Mouse (Mus musculus): ENCODE data around the gene Trappc3l. TPM values are rescaled to one million over a fixed set of nuclear protein-coding genes. Genes with fewer than 3 reads are reported as not detected.

Gene Trappc3l
- polyA plus RNA-seq, 1 experiment from 2014 or later: not detected

GRCm38 (mm10) chr10:34096418-34096883 is 59.1 kb downstream of the Trappc3l start, which contains the start of gene Calhm5:
TSS of gene Calhm5 (minus strand) at chr10:34096519.
- ATAC-seq (replicated peaks; ENCODE audit: low FRiP score): peak; percentile 75
- H3K4me3 ChIP-seq (replicated peaks): peak within 1 kb of the TSS; percentile 27
- H3K9me3 ChIP-seq (replicated peaks): no peaks in the 10 kb centered on the region
- H3K4me1 ChIP-seq: peaks cover 4% of the 10 kb centered on the region; the same call in 1 of the 2 replicates
- peak within 1 kb of the TSS; percentile 47 for H3K4me2 ChIP-seq
- H3K27ac ChIP-seq: no peak within 1 kb of the TSS
- H3K27me3 ChIP-seq: no peaks in the 10 kb centered on the region
- 22% methylated on average over 9 of the region's 9 CpGs for WGBS
- H3K9ac ChIP-seq: no peak within 1 kb of the TSS
- no peaks in the 10 kb centered on the region for H3K36me3 ChIP-seq

GRCm38 (mm10) chr10:34110863-34111465 is 73.6 kb downstream of the Trappc3l start:
- ATAC-seq (replicated peaks; ENCODE audit: low FRiP score): no peak
- Histone ChIP-seq H3K27ac (no peak overlapping the region), H3K4me3 (replicated peaks) (no peak overlapping the region), H3K27me3 (no peaks in the 10 kb centered on the region), H3K36me3 (no peaks in the 10 kb centered on the region), H3K9me3 (replicated peaks) (no peaks in the 10 kb centered on the region), H3K4me1 (0 out of 2 replicates have a peak, but pooled peaks cover 3% of the 10 kb centered on the region), H3K4me2 (no peak overlapping the region), H3K9ac (no peak overlapping the region)
- 91% methylated on average over 13 of the region's 13 CpGs for WGBS

GRCm38 (mm10) chr10:34111964-34112738 is 74.8 kb downstream of the Trappc3l start:
- H3K36me3 ChIP-seq: no peaks in the 10 kb centered on the region
- H3K9ac ChIP-seq: no peak overlapping the region
- no peak overlapping the region for H3K27ac ChIP-seq
- H3K4me1 ChIP-seq: 0 out of 2 replicates have a peak, but pooled peaks cover 3% of the 10 kb centered on the region
- H3K9me3 ChIP-seq (replicated peaks): no peaks in the 10 kb centered on the region
- no peak for ATAC-seq (replicated peaks; ENCODE audit: low FRiP score)
- 62% methylated on average over 4 of the region's 4 CpGs for WGBS
- H3K4me3 ChIP-seq (replicated peaks): no peak overlapping the region
- H3K27me3 ChIP-seq: no peaks in the 10 kb centered on the region
- H3K4me2 ChIP-seq: no peak overlapping the region

- 48% methylated on average over 3 of the region's 3 CpGs for WGBS
- Histone ChIP-seq H3K36me3 (no peaks in the 10 kb centered on the region), H3K4me2 (no peak overlapping the region), H3K4me1 (no peaks in the 10 kb centered on the region), H3K9ac (no peak overlapping the region), H3K4me3 (replicated peaks) (no peak overlapping the region), H3K27me3 (no peaks in the 10 kb centered on the region), H3K27ac (no peak overlapping the region), H3K9me3 (replicated peaks) (no peaks in the 10 kb centered on the region)
- ATAC-seq (replicated peaks; ENCODE audit: low FRiP score): no peak
Measured at GRCm38 (mm10) chr10:34117131-34117530, 79.7 kb downstream of the Trappc3l start.

- no peaks in the 10 kb centered on the region for H3K27me3 ChIP-seq
- H3K9ac ChIP-seq: no peak overlapping the region
- no peak overlapping the region for H3K4me3 ChIP-seq (replicated peaks)
- ATAC-seq (replicated peaks; ENCODE audit: low FRiP score): no peak
- H3K9me3 ChIP-seq (replicated peaks): no peaks in the 10 kb centered on the region
- H3K36me3 ChIP-seq: no peaks in the 10 kb centered on the region
- H3K4me1 ChIP-seq: no peaks in the 10 kb centered on the region
- no peak overlapping the region for H3K4me2 ChIP-seq
- no peak overlapping the region for H3K27ac ChIP-seq
Measured at GRCm38 (mm10) chr10:34117770-34118169, 80.4 kb downstream of the Trappc3l start.

- Histone ChIP-seq H3K27ac (no peak overlapping the region), H3K27me3 (no peaks in the 10 kb centered on the region), H3K36me3 (no peaks in the 10 kb centered on the region), H3K4me1 (no peaks in the 10 kb centered on the region), H3K4me2 (no peak overlapping the region), H3K4me3 (replicated peaks) (no peak overlapping the region), H3K9me3 (replicated peaks) (no peaks in the 10 kb centered on the region), H3K9ac (no peak overlapping the region)
- 86% methylated on average over 2 of the region's 2 CpGs for WGBS
- no peak for ATAC-seq (replicated peaks; ENCODE audit: low FRiP score)
Measured at GRCm38 (mm10) chr10:34118421-34118820, 81.0 kb downstream of the Trappc3l start.

GRCm38 (mm10) chr10:34127392-34128378 is 90.3 kb downstream of the Trappc3l start, which contains the start of gene Calhm6:
TSS of gene Calhm6 (minus strand) at chr10:34127984.
- Histone ChIP-seq H3K4me3 (replicated peaks) (peak within 1 kb of the TSS; percentile 56), H3K9me3 (replicated peaks) (no peaks in the 10 kb centered on the region), H3K36me3 (no peaks in the 10 kb centered on the region), H3K27me3 (no peaks in the 10 kb centered on the region), H3K4me2 (peak within 1 kb of the TSS; percentile 89), H3K27ac (no peak within 1 kb of the TSS), H3K4me1 (peaks cover 9% of the 10 kb centered on the region; the same call in 1 of the 2 replicates), H3K9ac (peak within 1 kb of the TSS; percentile 47)
- WGBS: 16% methylated on average over 44 of the region's 44 CpGs
- ATAC-seq (replicated peaks; ENCODE audit: low FRiP score): peak; percentile 88

GRCm38 (mm10) chr10:34128391-34128790 is 91.0 kb downstream of the Trappc3l start:
- H3K9ac ChIP-seq: no peak overlapping the region
- H3K4me1 ChIP-seq: peaks cover 9% of the 10 kb centered on the region; the same call in 1 of the 2 replicates
- ATAC-seq (replicated peaks; ENCODE audit: low FRiP score): no peak
- no peak overlapping the region for H3K27ac ChIP-seq
- no peaks in the 10 kb centered on the region for H3K36me3 ChIP-seq
- 67% methylated on average over 6 of the region's 6 CpGs for WGBS
- peak overlapping the region; percentile 89; the same call in 1 of the 2 replicates for H3K4me2 ChIP-seq
- H3K4me3 ChIP-seq (replicated peaks): no peak overlapping the region
- H3K9me3 ChIP-seq (replicated peaks): no peaks in the 10 kb centered on the region
- no peaks in the 10 kb centered on the region for H3K27me3 ChIP-seq

GRCm38 (mm10) chr10:34131356-34131755 is 94.0 kb downstream of the Trappc3l start:
- H3K9ac ChIP-seq: no peak overlapping the region
- no peak for ATAC-seq (replicated peaks; ENCODE audit: low FRiP score)
- no peaks in the 10 kb centered on the region for H3K36me3 ChIP-seq
- H3K9me3 ChIP-seq (replicated peaks): no peaks in the 10 kb centered on the region
- no peak overlapping the region for H3K27ac ChIP-seq
- peaks cover 9% of the 10 kb centered on the region; the same call in 1 of the 2 replicates for H3K4me1 ChIP-seq
- no peak overlapping the region for H3K4me2 ChIP-seq
- H3K27me3 ChIP-seq: no peaks in the 10 kb centered on the region
- H3K4me3 ChIP-seq (replicated peaks): no peak overlapping the region
- WGBS: 78% methylated on average over 2 of the region's 2 CpGs

GRCm38 (mm10) chr10:34136432-34136831 is 99.0 kb downstream of the Trappc3l start:
- Histone ChIP-seq H3K4me2 (no peak overlapping the region), H3K9ac (no peak overlapping the region), H3K27me3 (no peaks in the 10 kb centered on the region), H3K4me1 (no peaks in the 10 kb centered on the region), H3K36me3 (no peaks in the 10 kb centered on the region), H3K9me3 (replicated peaks) (no peaks in the 10 kb centered on the region), H3K27ac (no peak overlapping the region), H3K4me3 (replicated peaks) (no peak overlapping the region)
- 0 out of 2 replicates have a peak, but pooled peaks have one; percentile 52 for ATAC-seq (replicated peaks; ENCODE audit: low FRiP score)
- WGBS: 10% methylated on average over 6 of the region's 6 CpGs

- no peaks in the 10 kb centered on the region for H3K4me1 ChIP-seq
- no peak overlapping the region for H3K4me3 ChIP-seq (replicated peaks)
- H3K27me3 ChIP-seq: no peaks in the 10 kb centered on the region
- no peak for ATAC-seq (replicated peaks; ENCODE audit: low FRiP score)
- H3K9me3 ChIP-seq (replicated peaks): no peaks in the 10 kb centered on the region
- H3K27ac ChIP-seq: no peak overlapping the region
- H3K9ac ChIP-seq: no peak overlapping the region
- H3K4me2 ChIP-seq: no peak overlapping the region
- 70% methylated on average over 6 of the region's 6 CpGs for WGBS
- H3K36me3 ChIP-seq: no peaks in the 10 kb centered on the region
Measured at GRCm38 (mm10) chr10:34138027-34138426, 100.6 kb downstream of the Trappc3l start.

Measured in kidney, embryonic 15.5 days (tissue).